Mouse (Mus musculus): ENCODE data around the gene Nbas. TPM values are rescaled to one million over a fixed set of nuclear protein-coding genes. Genes with fewer than 3 reads are reported as not detected.

Nbas gene
- total RNA-seq, 1 experiment, result 32.2 TPM

- in situ Hi-C loops (cut with MboI; ENCODE audit: low sequenced_read_pairs in 2 of 2, unreplicated experiment in 2 of 2), result no loop called here
- Histone ChIP-seq H3K9me3 (ENCODE audit: control insufficient read depth, insufficient read depth, low read depth, low read length) (no peaks in the 10 kb centered on the region), H3K27ac (ENCODE audit: insufficient read depth, low read depth, low read length, poor library complexity, severe bottlenecking) (no peak overlapping the region), H3K4me3 (ENCODE audit: insufficient read depth in 1 of 2, low read depth in 1 of 2, low read length in 2 of 2, poor library complexity in 1 of 2, severe bottlenecking in 1 of 2) (no peak overlapping the region), H3K4me1 (ENCODE audit: control insufficient read depth in 2 of 2, insufficient read depth in 2 of 2, low read length in 2 of 2, poor library complexity in 1 of 2) (no peaks in the 10 kb centered on the region), H3K9ac (ENCODE audit: insufficient read depth, low read depth, low read length, poor library complexity, severe bottlenecking) (no peak overlapping the region), H3K36me3 (ENCODE audit: control insufficient read depth, insufficient read depth, low read length, poor library complexity, severe bottlenecking) (no peaks in the 10 kb centered on the region)
- TF ChIP-seq ZNF384 (IDR thresholded peaks at IDR 0.05; ENCODE audit: low read depth, low read length), result no peak
- no peak for TF ChIP-seq HCFC1 (IDR thresholded peaks at IDR 0.05; ENCODE audit: borderline replicate concordance, insufficient read depth, low read length)
- no peak for TF ChIP-seq MAFK (IDR thresholded peaks at IDR 0.05; ENCODE audit: insufficient read depth, low read depth, low read length)
- no peak for TF ChIP-seq CHD2 (IDR thresholded peaks at IDR 0.05; ENCODE audit: low read depth, low read length)
- TF ChIP-seq ZC3H11A (IDR thresholded peaks at IDR 0.05; ENCODE audit: borderline replicate concordance, low read depth, low read length), result no peak
- no peak for DNase-seq (ENCODE audit: low read depth, low spot score)
Observed at GRCm38 (mm10) chr12:13444653-13445431, 175.9 kb downstream of the Nbas start.

DNA sequence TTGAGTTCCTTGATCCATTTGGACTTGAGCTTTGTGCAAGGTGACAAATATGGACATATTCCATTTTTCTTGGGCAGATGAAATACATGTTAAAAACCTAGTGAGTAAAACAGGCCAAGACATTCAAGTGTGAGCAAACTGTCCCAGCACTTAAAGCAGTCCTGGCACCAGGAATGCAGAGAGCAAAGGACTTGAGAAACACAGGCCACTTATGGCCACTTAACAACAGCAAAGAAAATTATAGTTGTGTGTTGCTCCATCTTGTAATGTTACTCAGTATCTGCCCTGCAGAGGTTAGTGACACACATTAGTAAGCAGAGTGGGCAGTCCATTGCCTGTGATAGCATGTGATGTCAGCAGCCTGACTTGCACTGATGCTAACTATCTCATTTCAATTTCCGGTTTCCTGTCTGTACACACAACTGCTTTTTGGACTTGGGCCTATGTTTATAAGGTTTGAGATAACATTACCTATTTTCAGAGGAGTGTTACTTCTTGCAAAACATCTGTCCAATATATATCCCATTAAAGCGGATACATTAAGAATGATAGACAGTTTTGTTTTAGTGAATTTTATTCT, 176.6 kb downstream of the Nbas start:
- Histone ChIP-seq H3K9ac (ENCODE audit: insufficient read depth, low read depth, low read length, poor library complexity, severe bottlenecking) (no peak overlapping the region), H3K36me3 (ENCODE audit: control insufficient read depth, insufficient read depth, low read length, poor library complexity, severe bottlenecking) (no peaks in the 10 kb centered on the region), H3K27ac (ENCODE audit: insufficient read depth, low read depth, low read length, poor library complexity, severe bottlenecking) (no peak overlapping the region), H3K9me3 (ENCODE audit: control insufficient read depth, insufficient read depth, low read depth, low read length) (no peaks in the 10 kb centered on the region), H3K4me1 (ENCODE audit: control insufficient read depth in 2 of 2, insufficient read depth in 2 of 2, low read length in 2 of 2, poor library complexity in 1 of 2) (no peaks in the 10 kb centered on the region), H3K4me3 (ENCODE audit: insufficient read depth in 1 of 2, low read depth in 1 of 2, low read length in 2 of 2, poor library complexity in 1 of 2, severe bottlenecking in 1 of 2) (no peak overlapping the region)
- DNase-seq (ENCODE audit: low read depth, low spot score), result no peak
- in situ Hi-C loops (cut with MboI; ENCODE audit: low sequenced_read_pairs in 2 of 2, unreplicated experiment in 2 of 2), result no loop called here
- TF ChIP-seq ZC3H11A (IDR thresholded peaks at IDR 0.05; ENCODE audit: borderline replicate concordance, low read depth, low read length), result no peak
- no peak for TF ChIP-seq ZNF384 (IDR thresholded peaks at IDR 0.05; ENCODE audit: low read depth, low read length)
- TF ChIP-seq HCFC1 (IDR thresholded peaks at IDR 0.05; ENCODE audit: borderline replicate concordance, insufficient read depth, low read length), result no peak
- TF ChIP-seq MAFK (IDR thresholded peaks at IDR 0.05; ENCODE audit: insufficient read depth, low read depth, low read length), result no peak
- no peak for TF ChIP-seq CHD2 (IDR thresholded peaks at IDR 0.05; ENCODE audit: low read depth, low read length)

GRCm38 (mm10) chr12:13448916-13449315, 180.0 kb downstream of the Nbas start:
- Histone ChIP-seq H3K27ac (ENCODE audit: insufficient read depth, low read depth, low read length, poor library complexity, severe bottlenecking) (no peak overlapping the region), H3K9ac (ENCODE audit: insufficient read depth, low read depth, low read length, poor library complexity, severe bottlenecking) (no peak overlapping the region), H3K4me1 (ENCODE audit: control insufficient read depth in 2 of 2, insufficient read depth in 2 of 2, low read length in 2 of 2, poor library complexity in 1 of 2) (no peaks in the 10 kb centered on the region), H3K36me3 (ENCODE audit: control insufficient read depth, insufficient read depth, low read length, poor library complexity, severe bottlenecking) (no peaks in the 10 kb centered on the region), H3K9me3 (ENCODE audit: control insufficient read depth, insufficient read depth, low read depth, low read length) (no peaks in the 10 kb centered on the region), H3K4me3 (ENCODE audit: insufficient read depth in 1 of 2, low read depth in 1 of 2, low read length in 2 of 2, poor library complexity in 1 of 2, severe bottlenecking in 1 of 2) (no peak overlapping the region)
- TF ChIP-seq ZC3H11A (IDR thresholded peaks at IDR 0.05; ENCODE audit: borderline replicate concordance, low read depth, low read length), result no peak
- no peak for TF ChIP-seq MAFK (IDR thresholded peaks at IDR 0.05; ENCODE audit: insufficient read depth, low read depth, low read length)
- no peak for TF ChIP-seq HCFC1 (IDR thresholded peaks at IDR 0.05; ENCODE audit: borderline replicate concordance, insufficient read depth, low read length)
- no peak for TF ChIP-seq ZNF384 (IDR thresholded peaks at IDR 0.05; ENCODE audit: low read depth, low read length)
- no peak for TF ChIP-seq CHD2 (IDR thresholded peaks at IDR 0.05; ENCODE audit: low read depth, low read length)
- DNase-seq (ENCODE audit: low read depth, low spot score), result no peak
- in situ Hi-C loops (cut with MboI; ENCODE audit: low sequenced_read_pairs in 2 of 2, unreplicated experiment in 2 of 2), result no loop called here

DNA sequence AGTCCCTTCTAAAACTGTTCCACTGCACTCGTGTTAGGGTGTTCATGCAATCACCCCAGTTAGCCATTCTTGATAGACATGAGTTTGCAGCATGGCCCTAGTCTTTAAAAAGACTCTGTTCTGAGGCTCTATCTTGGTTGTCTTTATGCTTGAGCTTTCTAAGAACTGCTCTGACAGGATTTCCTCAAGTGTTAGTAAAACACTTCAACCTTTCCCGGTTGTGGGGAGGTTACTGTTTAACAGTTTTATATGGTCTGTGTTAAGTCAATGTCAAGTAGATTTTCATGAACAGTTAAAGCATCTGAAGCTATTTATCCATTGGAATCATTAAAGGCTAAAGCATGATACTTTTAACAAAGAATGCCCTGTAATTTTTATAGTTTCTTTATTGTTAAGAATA, 183.1 kb downstream of the Nbas start:
- no peak for DNase-seq (ENCODE audit: low read depth, low spot score)
- no peak for TF ChIP-seq MAFK (IDR thresholded peaks at IDR 0.05; ENCODE audit: insufficient read depth, low read depth, low read length)
- TF ChIP-seq CHD2 (IDR thresholded peaks at IDR 0.05; ENCODE audit: low read depth, low read length), result no peak
- TF ChIP-seq HCFC1 (IDR thresholded peaks at IDR 0.05; ENCODE audit: borderline replicate concordance, insufficient read depth, low read length), result no peak
- H3K9me3 ChIP-seq (ENCODE audit: control insufficient read depth, insufficient read depth, low read depth, low read length), result no peaks in the 10 kb centered on the region
- H3K9ac ChIP-seq (ENCODE audit: insufficient read depth, low read depth, low read length, poor library complexity, severe bottlenecking), result no peak overlapping the region
- in situ Hi-C loops (cut with MboI; ENCODE audit: low sequenced_read_pairs in 2 of 2, unreplicated experiment in 2 of 2), result no loop called here
- no peak overlapping the region for H3K4me3 ChIP-seq (ENCODE audit: insufficient read depth in 1 of 2, low read depth in 1 of 2, low read length in 2 of 2, poor library complexity in 1 of 2, severe bottlenecking in 1 of 2)
- no peak overlapping the region for H3K27ac ChIP-seq (ENCODE audit: insufficient read depth, low read depth, low read length, poor library complexity, severe bottlenecking)
- H3K4me1 ChIP-seq (ENCODE audit: control insufficient read depth in 2 of 2, insufficient read depth in 2 of 2, low read length in 2 of 2, poor library complexity in 1 of 2), result no peaks in the 10 kb centered on the region
- no peaks in the 10 kb centered on the region for H3K36me3 ChIP-seq (ENCODE audit: control insufficient read depth, insufficient read depth, low read length, poor library complexity, severe bottlenecking)
